Mouse (Mus musculus) megakaryocyte, embryonic 14.5 days (primary cell): ENCODE measurements at regions not wholly inside any gene's neighbourhood (a gene's known extent, or its start where the extent isn't known, plus 50 kb on each side); places are given as distances from the start of the nearest gene placed in this dataset.
A peak's percentile ranks its signal among the peaks of the same experiment; 100 is the strongest.

Experiments used
- H3K27me3 ChIP-seq: replicated peaks from 2 replicates; pipeline ENCODE3; 2012; ENCODE audit warnings: inconsistent platforms
- H3K36me3 ChIP-seq: replicated peaks from 2 replicates; pipeline ENCODE3; 2012; ENCODE audit warnings: low read length, inconsistent platforms, mixed read lengths
- H3K4me1 ChIP-seq: 2 replicates; pipeline ENCODE4 v1.6.1; 2012; ENCODE audit warnings: inconsistent platforms
- H3K4me3 ChIP-seq: replicated peaks from 2 replicates; pipeline ENCODE3; 2012; ENCODE audit warnings: moderate library complexity, mild to moderate bottlenecking, inconsistent platforms
- H3K9me3 ChIP-seq: 2 replicates; pipeline ENCODE4 v1.6.1; 2012; ENCODE audit warnings: inconsistent platforms
- FLI1 ChIP-seq: IDR thresholded peaks from 2 replicates; pipeline ENCODE4 v1.6.1; 2012; ENCODE audit warnings: low read length, inconsistent platforms, mixed read lengths
- GATA1 ChIP-seq: IDR thresholded peaks from 3 replicates; pipeline ENCODE4 v1.6.1; 2012; ENCODE audit warnings: mixed read lengths, low read length, inconsistent platforms, borderline replicate concordance

DNA sequence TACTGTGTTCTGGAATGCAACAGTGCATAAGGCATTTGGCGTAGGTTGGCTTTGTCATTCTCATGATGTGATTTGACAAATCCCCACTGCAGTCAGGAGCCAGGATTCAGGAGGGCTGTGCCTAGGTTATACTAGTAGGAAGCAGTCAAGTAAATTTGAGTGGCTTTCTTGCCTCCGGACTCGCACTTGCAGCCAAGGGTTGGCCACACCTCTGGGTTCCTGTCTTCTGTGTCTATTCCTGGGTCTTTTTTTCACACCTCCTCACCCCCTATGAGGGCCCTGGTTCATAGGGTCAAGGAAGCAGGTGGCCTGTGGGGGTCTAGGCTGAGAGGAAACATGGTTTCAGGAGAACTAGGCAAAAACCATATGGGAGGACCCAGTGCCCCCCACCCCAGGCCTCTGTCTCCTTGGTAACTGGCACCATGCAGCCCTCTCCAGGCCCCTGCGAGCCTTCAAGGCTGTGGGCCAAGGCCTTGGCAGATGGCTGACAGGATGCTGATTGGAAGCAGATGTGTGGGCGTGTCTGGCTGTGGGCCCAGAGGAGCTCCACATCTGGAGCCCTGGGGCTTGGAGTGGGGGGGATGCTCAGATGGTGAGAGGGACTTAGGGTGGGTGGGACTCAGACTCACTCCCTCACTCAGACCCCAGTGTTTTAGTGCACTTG, 195.7 kb downstream of the Rgs3 start:
- TF ChIP-seq FLI1 (no peak), GATA1 (no peak)
- H3K4me3 ChIP-seq = no peak overlapping the region
- peaks cover 72% of the 10 kb centered on the region for H3K27me3 ChIP-seq
- H3K4me1 ChIP-seq = peaks cover 9% of the 10 kb centered on the region
- H3K9me3 ChIP-seq = no peaks in the 10 kb centered on the region
- no peaks in the 10 kb centered on the region for H3K36me3 ChIP-seq

DNA sequence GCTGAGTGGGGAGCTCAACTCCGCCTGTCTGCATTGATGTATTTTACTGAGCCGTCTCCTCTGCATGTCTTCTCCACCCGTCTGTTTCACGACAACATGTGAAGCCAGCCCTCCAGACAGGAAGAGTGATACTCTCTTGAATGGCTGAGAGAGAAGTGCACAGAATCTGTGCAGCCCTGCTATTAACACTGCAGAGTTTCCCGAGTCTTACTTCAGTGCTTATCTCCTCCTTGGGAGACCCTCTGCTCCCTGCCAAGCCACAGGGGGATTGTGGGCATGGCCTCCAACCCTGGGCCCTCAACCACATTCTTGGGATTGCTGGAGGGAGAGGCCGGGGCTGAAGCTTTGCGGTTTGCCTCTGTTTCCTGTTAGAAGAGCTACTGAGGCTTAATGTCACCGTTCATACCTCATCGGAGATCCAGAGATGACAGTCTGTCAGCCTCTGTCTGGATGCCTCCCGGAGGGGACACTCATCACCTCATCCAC, 197.1 kb downstream of the Rgs3 start:
- peaks cover 82% of the 10 kb centered on the region for H3K27me3 ChIP-seq
- H3K4me1 ChIP-seq = peaks cover 9% of the 10 kb centered on the region
- no peak overlapping the region for H3K4me3 ChIP-seq
- TF ChIP-seq FLI1 (no peak), GATA1 (no peak)
- no peaks in the 10 kb centered on the region for H3K9me3 ChIP-seq
- no peaks in the 10 kb centered on the region for H3K36me3 ChIP-seq

DNA sequence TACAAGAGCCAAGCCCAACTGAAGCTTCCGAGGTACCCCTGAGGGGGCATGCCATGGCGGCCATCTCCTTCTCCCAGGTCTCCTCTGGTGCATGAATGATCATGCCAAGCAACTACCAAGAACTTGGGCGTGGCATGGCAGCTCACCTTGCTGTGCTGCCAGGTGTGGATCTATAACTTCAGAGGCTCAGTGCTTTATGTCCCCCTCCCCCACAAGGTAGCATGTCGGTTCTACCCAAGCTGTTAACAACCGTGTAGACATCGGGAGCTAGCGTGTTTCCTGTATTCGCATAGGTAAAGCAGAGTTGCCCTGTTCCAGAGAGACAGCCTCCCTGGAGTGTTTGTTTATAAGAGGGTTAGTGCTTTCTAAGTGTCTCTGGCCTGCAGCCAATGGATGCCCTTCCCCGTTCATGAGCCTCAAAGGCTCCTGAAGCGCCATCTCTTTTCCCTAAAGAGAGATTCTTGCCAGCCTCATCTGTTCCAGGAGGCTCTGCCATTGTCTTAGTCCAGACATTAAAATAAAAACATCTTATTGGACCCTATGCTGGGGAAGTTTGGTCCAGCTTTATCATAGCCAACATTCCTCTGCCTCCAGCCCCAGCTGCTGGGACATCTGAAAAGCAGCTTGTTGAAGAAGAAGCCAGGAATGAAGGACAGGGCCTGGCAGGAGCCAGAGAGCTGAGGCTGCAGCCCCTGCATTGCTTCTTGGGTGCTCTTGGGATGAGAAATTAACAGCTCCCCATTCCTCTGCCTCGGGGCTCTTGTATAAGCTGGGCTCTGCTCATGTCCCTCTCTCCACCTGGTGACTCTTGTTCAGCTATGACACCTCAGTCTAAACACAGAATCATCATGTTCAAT, 201.3 kb downstream of the Rgs3 start:
- Histone ChIP-seq H3K27me3 (peaks cover 74% of the 10 kb centered on the region), H3K4me3 (no peak overlapping the region), H3K36me3 (no peaks in the 10 kb centered on the region), H3K4me1 (peaks cover 9% of the 10 kb centered on the region), H3K9me3 (no peaks in the 10 kb centered on the region; the same call in 1 of the 2 replicates)
- TF ChIP-seq FLI1 (no peak), GATA1 (no peak)

DNA sequence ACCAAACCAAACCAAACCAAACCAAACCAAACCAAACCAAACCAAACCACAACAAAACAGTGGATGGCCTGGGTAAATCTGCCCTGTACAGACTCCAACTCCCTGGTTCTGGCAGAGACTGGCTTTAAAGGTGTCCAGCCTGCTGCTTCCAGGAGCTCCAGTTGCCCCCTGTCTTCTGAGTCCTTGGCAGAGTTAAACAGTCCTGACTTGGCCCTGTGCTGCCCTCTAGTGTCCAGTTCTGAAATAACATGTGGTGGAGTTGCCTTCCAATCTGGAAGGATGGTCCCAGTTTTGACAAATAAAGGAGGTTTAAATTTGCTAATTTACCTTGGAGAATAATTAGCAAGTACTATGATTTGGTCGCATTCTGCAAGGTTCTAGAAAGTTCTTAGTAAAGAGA, 202.0 kb downstream of the Rgs3 start:
- peaks cover 74% of the 10 kb centered on the region for H3K27me3 ChIP-seq
- no peaks in the 10 kb centered on the region; the same call in 1 of the 2 replicates for H3K9me3 ChIP-seq
- TF ChIP-seq GATA1 (no peak), FLI1 (no peak)
- no peaks in the 10 kb centered on the region for H3K36me3 ChIP-seq
- H3K4me1 ChIP-seq = peaks cover 6% of the 10 kb centered on the region
- no peak overlapping the region for H3K4me3 ChIP-seq

DNA sequence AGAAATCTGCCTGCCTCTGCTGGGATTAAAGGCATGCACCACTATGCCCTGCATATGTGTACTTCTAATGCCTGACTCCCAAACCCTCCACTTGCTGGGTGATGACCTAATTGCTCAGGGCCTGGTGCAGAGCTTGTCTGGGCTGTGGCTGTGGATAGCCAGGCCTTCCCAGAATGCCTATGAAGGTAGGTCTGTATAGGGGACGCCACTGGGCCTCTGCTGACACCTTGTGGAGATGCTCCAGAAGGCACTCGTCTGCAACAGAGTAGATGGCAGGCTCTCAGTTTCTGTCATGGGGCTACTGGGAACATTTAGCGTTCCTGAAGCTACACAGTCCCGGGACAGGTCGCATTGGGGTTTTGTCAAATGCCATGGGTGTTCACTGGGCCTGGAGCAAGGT, 201.4 kb upstream of the Zfp618 start:
- H3K36me3 ChIP-seq = no peaks in the 10 kb centered on the region
- no peaks in the 10 kb centered on the region; the same call in 1 of the 2 replicates for H3K9me3 ChIP-seq
- no peak for TF ChIP-seq GATA1
- no peak for TF ChIP-seq FLI1
- H3K4me3 ChIP-seq = no peak overlapping the region
- no peaks in the 10 kb centered on the region for H3K4me1 ChIP-seq
- peaks cover 77% of the 10 kb centered on the region for H3K27me3 ChIP-seq

DNA sequence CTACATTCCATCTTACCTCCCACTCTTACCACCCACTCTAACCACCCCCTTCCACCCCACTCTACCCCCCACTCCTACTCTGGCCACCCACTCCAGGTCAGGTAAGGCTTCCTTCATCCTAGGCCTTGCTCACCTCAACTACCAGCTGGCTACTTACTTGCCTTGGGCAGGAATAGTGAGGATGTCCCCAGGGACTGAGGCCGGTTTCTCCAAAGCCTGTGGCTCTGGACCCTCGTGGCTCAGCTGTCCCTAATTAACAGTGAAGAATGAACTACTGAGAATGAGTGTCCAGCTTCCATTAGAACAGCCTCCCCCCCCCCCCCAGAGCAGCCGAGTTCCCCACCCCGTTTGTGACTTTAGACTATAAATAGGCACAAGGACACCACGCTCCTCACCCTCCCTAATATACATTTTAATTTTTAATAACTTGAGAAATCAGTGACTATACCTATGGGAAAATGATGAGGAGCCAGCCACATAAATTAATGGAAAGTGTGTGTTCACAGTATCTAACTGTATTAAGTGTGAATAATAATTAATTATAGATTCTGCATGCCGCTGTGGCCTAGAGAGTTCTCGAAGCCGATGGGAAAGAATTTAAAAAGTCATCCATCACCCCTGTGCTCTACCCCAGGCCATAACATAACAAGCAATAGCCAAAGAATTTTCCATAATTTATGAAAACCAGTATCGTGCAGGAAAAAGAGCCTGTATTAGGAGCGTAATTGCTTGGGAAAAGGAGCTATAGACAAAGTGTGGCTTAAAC, 195.7 kb upstream of the Zfp618 start:
- H3K27me3 ChIP-seq = peaks cover 78% of the 10 kb centered on the region
- peaks cover 1% of the 10 kb centered on the region; the same call in 1 of the 2 replicates for H3K4me1 ChIP-seq
- H3K36me3 ChIP-seq = no peaks in the 10 kb centered on the region
- H3K4me3 ChIP-seq = no peak overlapping the region
- TF ChIP-seq FLI1 = no peak
- TF ChIP-seq GATA1 = no peak
- H3K9me3 ChIP-seq = no peaks in the 10 kb centered on the region; the same call in 1 of the 2 replicates

DNA sequence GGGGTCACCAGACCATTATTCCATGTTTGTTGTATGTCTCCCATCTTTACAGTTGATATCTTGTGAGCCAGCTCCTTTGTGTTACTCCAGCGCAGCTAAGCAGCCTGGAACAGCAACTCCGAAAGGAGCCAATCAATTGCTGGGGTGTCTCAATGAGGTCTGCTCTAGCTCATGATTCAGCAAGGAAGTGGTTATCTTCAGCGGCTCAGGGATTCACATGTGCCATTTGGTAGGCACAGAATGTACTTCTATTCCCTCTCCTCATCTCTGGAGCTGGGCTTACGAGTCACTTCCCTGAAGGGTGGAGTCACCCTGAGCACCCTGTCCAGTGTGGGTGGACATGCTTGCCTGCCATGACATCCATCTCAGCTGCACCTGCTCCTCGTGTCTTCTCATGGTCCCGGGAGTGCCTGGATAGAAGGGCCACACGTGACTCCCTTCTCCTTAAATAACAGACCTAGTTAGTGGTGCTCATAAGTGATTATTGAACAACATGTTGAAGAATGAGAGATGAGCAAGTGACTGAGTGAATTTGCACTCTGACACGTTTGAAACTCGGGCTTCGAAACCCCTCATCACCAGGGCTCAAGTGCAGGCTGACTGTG, 190.3 kb upstream of the Zfp618 start:
- peaks cover 74% of the 10 kb centered on the region for H3K27me3 ChIP-seq
- H3K9me3 ChIP-seq = peaks cover 9% of the 10 kb centered on the region
- no peak for TF ChIP-seq FLI1
- no peak for TF ChIP-seq GATA1
- H3K4me1 ChIP-seq = peaks cover 8% of the 10 kb centered on the region
- peak overlapping the region; percentile 30 for H3K4me3 ChIP-seq
- no peaks in the 10 kb centered on the region for H3K36me3 ChIP-seq

DNA sequence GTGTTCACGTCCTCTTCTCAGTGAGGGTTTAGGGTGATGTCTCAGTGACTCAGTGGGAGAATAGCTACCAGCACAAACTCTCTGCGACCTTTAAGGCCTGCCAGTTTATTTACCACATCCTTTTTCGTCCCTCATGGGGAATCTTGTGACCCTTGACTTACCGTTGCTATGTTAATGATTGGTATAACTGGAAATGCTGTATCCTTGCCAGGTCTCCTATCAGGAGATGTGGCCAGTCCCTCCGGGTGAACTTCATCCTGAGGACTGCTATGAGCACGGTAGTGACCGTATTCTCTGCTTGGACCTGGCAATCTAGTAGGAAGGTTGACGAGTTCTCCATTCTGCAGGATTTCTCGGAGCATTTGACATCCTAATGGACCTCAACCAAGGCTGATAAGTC, 188.5 kb upstream of the Zfp618 start:
- Histone ChIP-seq H3K27me3 (peaks cover 78% of the 10 kb centered on the region), H3K4me3 (no peak overlapping the region), H3K4me1 (peaks cover 23% of the 10 kb centered on the region), H3K9me3 (peaks cover 9% of the 10 kb centered on the region), H3K36me3 (no peaks in the 10 kb centered on the region)
- TF ChIP-seq FLI1 (no peak), GATA1 (no peak)

DNA sequence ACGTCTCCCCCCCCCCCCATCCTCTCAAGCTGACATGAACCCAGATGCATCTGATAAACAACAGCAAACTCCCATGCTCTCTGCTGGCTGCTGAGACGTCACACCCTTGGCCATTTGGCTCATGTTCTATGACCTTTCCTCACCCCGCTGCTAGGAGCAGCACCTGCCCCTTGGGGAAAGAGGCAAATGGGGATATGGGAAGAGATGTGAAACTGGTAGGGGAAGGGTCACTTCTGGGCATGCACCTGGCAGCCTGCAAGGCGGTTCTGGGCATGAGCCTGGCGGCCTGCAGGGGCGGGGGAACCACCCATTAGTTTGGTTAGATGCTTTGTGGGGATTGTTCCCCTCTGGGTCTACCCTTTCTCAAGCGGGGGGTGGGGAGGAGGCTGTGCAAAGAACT, 187.9 kb upstream of the Zfp618 start:
- Histone ChIP-seq H3K4me3 (no peak overlapping the region), H3K27me3 (peaks cover 78% of the 10 kb centered on the region), H3K4me1 (peaks cover 23% of the 10 kb centered on the region), H3K36me3 (no peaks in the 10 kb centered on the region), H3K9me3 (peaks cover 9% of the 10 kb centered on the region)
- no peak for TF ChIP-seq GATA1
- no peak for TF ChIP-seq FLI1
